Mouse (Mus musculus): Measurements from ENCODE around the gene Oas1e.

DNA sequence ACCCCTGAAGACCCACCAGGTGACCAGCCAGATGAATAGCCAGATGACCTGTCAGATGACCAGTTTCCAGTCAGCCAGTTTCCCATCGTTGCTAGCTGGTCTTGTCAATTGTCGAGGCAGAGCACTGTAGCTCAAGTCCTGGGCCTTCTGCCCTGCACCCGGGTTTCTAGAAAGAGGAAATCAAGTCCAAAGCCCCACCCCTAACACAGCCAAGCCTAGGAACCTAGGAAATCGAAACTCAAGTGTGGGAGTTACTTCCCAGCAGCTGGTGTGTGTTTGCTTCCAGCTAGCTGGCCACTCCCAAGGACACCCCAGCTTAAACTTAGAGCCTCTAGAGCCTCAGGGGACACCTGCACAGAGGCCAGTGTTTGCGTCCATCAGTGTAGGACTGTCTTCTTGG lies 45.6 kb downstream of the Oas1e start, which contains the start of gene Oas2:
- no peak for TF ChIP-seq CTCF (IDR thresholded peaks at IDR 0.05)
- peak; percentile 66 for TF ChIP-seq POLR2A (IDR thresholded peaks at IDR 0.05; ENCODE audit: insufficient read depth, low read depth, low read length)
